Mouse (Mus musculus) left cerebral cortex, adult 9 months (tissue): ENCODE results near the gene Ccdc34.

Source experiments
- DNase-seq, 2 experiments: peaks; one replicate each; pipeline ENCODE4 v3.0.0; 2022; ENCODE audit warnings: low spot score in 2 of 2

Ccdc34 gene

GRCm38 (mm10) chr2:110017616-110018505, at the start of gene Ccdc34:
Ccdc34 (plus strand) TSS chr2:110017817.
- DNase-seq, result peak; percentile 69 to 91

GRCm38 (mm10) chr2:109969381-109969780, 48.2 kb upstream of the Ccdc34 start:
- no peak for DNase-seq

GRCm38 (mm10) chr2:109969926-109970532, 47.6 kb upstream of the Ccdc34 start:
- DNase-seq, result no peak

GRCm38 (mm10) chr2:109970744-109971410, 46.7 kb upstream of the Ccdc34 start:
- peak in 1 of 2 experiments; percentile 46 for DNase-seq

GRCm38 (mm10) chr2:109972310-109972709, 45.3 kb upstream of the Ccdc34 start:
- no peak for DNase-seq

GRCm38 (mm10) chr2:109972922-109973321, 44.7 kb upstream of the Ccdc34 start:
- DNase-seq, result no peak

GRCm38 (mm10) chr2:109974807-109975206, 42.8 kb upstream of the Ccdc34 start:
- no peak for DNase-seq

GRCm38 (mm10) chr2:109976181-109976580, 41.4 kb upstream of the Ccdc34 start:
- DNase-seq, result no peak

- DNase-seq, result no peak
Measured at GRCm38 (mm10) chr2:109977322-109977721, 40.3 kb upstream of the Ccdc34 start.

GRCm38 (mm10) chr2:109979209-109979608, 38.4 kb upstream of the Ccdc34 start:
- DNase-seq, result no peak

- DNase-seq, result no peak
Measured at GRCm38 (mm10) chr2:109983435-109983834, 34.2 kb upstream of the Ccdc34 start.

- DNase-seq, result no peak
Measured at GRCm38 (mm10) chr2:109984930-109985329, 32.7 kb upstream of the Ccdc34 start.

- no peak for DNase-seq
Measured at GRCm38 (mm10) chr2:109985560-109985959, 32.1 kb upstream of the Ccdc34 start.

GRCm38 (mm10) chr2:109986036-109986785, 31.4 kb upstream of the Ccdc34 start:
- DNase-seq, result no peak

GRCm38 (mm10) chr2:109987946-109988345, 29.7 kb upstream of the Ccdc34 start:
- DNase-seq, result no peak

- DNase-seq, result no peak
Measured at GRCm38 (mm10) chr2:109989196-109989595, 28.4 kb upstream of the Ccdc34 start.

- DNase-seq, result no peak
Measured at GRCm38 (mm10) chr2:109989679-109990473, 27.7 kb upstream of the Ccdc34 start.

GRCm38 (mm10) chr2:109991754-109992153, 25.9 kb upstream of the Ccdc34 start:
- DNase-seq, result no peak

- no peak for DNase-seq
Measured at GRCm38 (mm10) chr2:109992448-109993073, 25.1 kb upstream of the Ccdc34 start.

GRCm38 (mm10) chr2:109993404-109993803, 24.2 kb upstream of the Ccdc34 start:
- no peak for DNase-seq
